Mouse (Mus musculus): ENCODE data around the gene Gm5737.

GRCm38 (mm10) chr7:120865100-120865499 lies 52.9 kb downstream of the Gm5737 start:
- no peak for TF ChIP-seq CTCF (IDR thresholded peaks at IDR 0.05; ENCODE audit: low read depth, low read length)
- no peak for TF ChIP-seq POLR2A (IDR thresholded peaks at IDR 0.05; ENCODE audit: borderline replicate concordance, low read depth, low read length)

All from bone marrow macrophage, adult 2 months (primary cell).